Mouse (Mus musculus) limb, embryonic 15.5 days (tissue): ENCODE measurements at regions not wholly inside any gene's neighbourhood (a gene's known extent, or its start where the extent isn't known, plus 50 kb on each side); places are given as distances from the start of the nearest gene placed in this dataset.

Source experiments
- ATAC-seq: fragments of 200-750 bp; cut with Nextera tagmentation; 2 replicates; pipeline ENCODE4 v1.8.0; 2017; ENCODE audit warnings: low read depth, moderate TSS enrichment; ENCODE audit not compliant: insufficient number of reproducible peaks, low FRiP score, low TSS enrichment
- H3K27ac ChIP-seq: fragments of 300-500 bp; sonication (generic); 2 replicates; pipeline ENCODE4 v1.5.1; 2015; ENCODE audit warnings: moderate library complexity, mild to moderate bottlenecking, inconsistent platforms
- H3K27me3 ChIP-seq: fragments of 300-500 bp; sonication (generic); 2 replicates; pipeline ENCODE4 v1.6.1; 2015; ENCODE audit warnings: inconsistent platforms
- H3K36me3 ChIP-seq: fragments of 300-500 bp; sonication (generic); 2 replicates; pipeline ENCODE4 v1.6.1; 2015; ENCODE audit warnings: inconsistent platforms
- H3K4me1 ChIP-seq: fragments of 300-500 bp; sonication (generic); 2 replicates; pipeline ENCODE4 v1.6.1; 2015; ENCODE audit warnings: inconsistent platforms
- H3K4me2 ChIP-seq: fragments of 300-500 bp; sonication (generic); 2 replicates; pipeline ENCODE4 v1.6.1; 2015; ENCODE audit warnings: mild to moderate bottlenecking, inconsistent platforms
- H3K4me3 ChIP-seq: fragments of 300-500 bp; sonication (generic); 2 replicates; pipeline ENCODE4 v1.5.1; 2015; ENCODE audit warnings: mild to moderate bottlenecking, inconsistent platforms
- H3K9ac ChIP-seq: fragments of 300-500 bp; sonication (generic); 2 replicates; pipeline ENCODE4 v1.6.1; 2015; ENCODE audit warnings: inconsistent platforms
- H3K9me3 ChIP-seq: fragments of 300-500 bp; sonication (generic); 2 replicates; pipeline ENCODE4 v1.6.1; 2016; ENCODE audit warnings: inconsistent platforms
- WGBS: fragments of 180-500 bp; shearing (Covaris S2); methylation state at CpG from one replicate; pipeline ENCODE4 v1.1.7; 2015; 5-methylcytosine and 5-hydroxymethylcytosine counted together

DNA sequence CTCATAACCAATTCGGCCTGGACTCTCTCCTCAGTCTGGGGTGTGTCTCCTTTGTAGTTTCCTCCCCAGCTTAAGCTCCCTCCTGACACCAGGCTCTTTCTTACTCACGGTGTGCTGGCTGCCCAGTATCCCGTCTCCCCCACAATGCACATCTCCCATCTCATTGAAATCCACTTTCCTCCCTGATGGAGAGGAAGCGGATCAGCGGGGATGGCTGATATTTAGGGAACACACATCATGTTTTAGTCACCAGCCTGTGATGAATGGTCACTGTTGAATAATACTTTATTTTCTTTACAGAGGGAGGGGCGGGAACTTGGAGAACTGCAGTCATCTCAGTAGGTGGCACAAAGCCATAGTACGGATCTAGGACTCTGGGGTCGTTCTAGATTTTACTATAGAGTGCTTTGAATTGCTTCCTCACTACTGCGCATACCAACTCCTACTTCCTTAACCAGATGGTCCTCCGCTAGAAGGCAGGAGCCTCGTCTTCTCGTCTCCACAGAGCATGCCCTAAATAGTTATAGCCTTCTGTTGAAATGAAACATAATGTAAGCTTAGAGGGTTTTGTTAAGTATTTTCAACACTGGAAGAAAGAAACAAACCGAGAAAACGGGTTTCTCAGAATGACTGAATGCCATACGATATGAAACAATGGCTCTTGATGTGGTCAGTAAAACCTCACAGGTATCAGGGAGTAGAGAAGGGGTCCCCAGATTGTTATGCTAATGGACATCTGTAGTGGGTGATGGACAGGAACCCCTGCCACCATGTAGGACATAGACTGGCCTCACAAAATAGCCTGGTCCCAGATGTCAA lies 139.2 kb upstream of the Rap1b start:
- ATAC-seq: no peak
- H3K4me1 ChIP-seq: peaks cover 9% of the 10 kb centered on the region
- H3K36me3 ChIP-seq: no peaks in the 10 kb centered on the region
- 77% methylated on average over 15 of the region's 15 CpGs for WGBS
- no peak overlapping the region for H3K9ac ChIP-seq
- H3K9me3 ChIP-seq: no peaks in the 10 kb centered on the region
- H3K4me2 ChIP-seq: no peak overlapping the region
- H3K27ac ChIP-seq: no peak overlapping the region
- H3K4me3 ChIP-seq: no peak overlapping the region
- H3K27me3 ChIP-seq: no peaks in the 10 kb centered on the region

DNA sequence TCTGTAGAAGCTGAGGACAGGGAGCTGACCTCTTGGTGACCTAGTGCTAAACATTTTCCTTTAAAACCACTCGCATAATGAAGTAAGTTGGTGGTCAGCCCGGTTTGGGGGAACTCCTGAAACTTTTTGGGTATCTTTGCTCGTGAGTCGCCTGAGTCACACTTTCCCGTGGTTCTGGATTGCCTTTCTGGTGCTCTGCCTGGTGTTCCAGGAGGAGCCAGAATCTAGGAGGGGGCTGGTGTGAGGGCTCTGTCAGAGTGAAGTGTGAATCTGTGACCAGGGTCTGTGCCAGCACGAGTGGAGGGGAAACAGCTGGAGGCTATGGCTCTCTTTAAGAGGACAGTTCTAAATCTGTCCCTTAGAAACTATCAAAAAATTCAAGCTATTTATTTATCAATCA lies 141.8 kb upstream of the Rap1b start:
- no peak overlapping the region for H3K4me2 ChIP-seq
- no peaks in the 10 kb centered on the region for H3K9me3 ChIP-seq
- ATAC-seq: no peak
- no peak overlapping the region for H3K4me3 ChIP-seq
- peaks cover 6% of the 10 kb centered on the region for H3K4me1 ChIP-seq
- no peak overlapping the region for H3K9ac ChIP-seq
- H3K36me3 ChIP-seq: no peaks in the 10 kb centered on the region
- no peaks in the 10 kb centered on the region for H3K27me3 ChIP-seq
- 57% methylated on average over 6 of the region's 6 CpGs for WGBS
- H3K27ac ChIP-seq: no peak overlapping the region

DNA sequence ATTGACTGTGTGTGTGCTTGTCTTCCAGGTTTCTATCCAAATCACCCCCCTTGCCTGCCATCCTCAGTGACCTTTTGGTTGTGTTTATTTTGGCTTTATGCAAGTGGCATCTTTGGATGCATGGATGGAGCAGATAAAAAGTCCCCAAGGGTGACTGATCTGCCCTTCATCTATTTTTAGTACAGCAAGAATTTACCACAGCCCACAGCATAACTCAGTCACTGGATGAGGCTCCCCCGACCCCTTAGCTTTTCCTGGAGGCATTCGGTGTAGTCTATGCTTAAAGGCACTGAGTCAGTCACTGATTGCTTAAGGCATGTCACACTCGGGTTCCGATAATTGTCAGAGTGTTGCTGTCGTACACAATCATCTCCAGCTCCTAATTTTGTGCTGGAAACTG lies 142.2 kb upstream of the Rap1b start:
- 66% methylated on average over 5 of the region's 5 CpGs for WGBS
- H3K4me2 ChIP-seq: no peak overlapping the region
- peaks cover 2% of the 10 kb centered on the region for H3K4me1 ChIP-seq
- H3K9me3 ChIP-seq: no peaks in the 10 kb centered on the region
- H3K4me3 ChIP-seq: no peak overlapping the region
- ATAC-seq: no peak
- no peaks in the 10 kb centered on the region for H3K27me3 ChIP-seq
- no peaks in the 10 kb centered on the region for H3K36me3 ChIP-seq
- no peak overlapping the region for H3K9ac ChIP-seq
- no peak overlapping the region for H3K27ac ChIP-seq

DNA sequence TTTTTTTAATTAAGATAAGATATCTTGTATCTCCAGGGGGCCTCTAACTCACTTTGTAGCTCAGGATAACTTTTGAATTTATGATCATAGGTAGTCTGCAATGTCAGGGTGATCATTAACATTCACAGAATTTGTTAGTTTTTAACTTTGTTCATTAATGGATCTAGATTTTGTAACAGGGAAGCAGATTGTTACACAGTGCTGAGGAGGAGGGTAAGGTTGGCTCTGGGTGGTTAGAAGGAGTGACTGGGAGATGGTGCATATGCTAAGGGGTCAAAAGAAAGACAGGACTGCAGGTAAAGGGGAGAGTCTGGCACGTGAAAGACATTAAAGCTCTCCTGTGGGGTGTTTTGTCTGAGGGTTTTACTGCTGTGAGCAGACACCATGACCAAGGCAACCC lies 145.3 kb upstream of the Rap1b start:
- ATAC-seq: no peak
- H3K27ac ChIP-seq: no peak overlapping the region
- H3K36me3 ChIP-seq: no peaks in the 10 kb centered on the region
- no peaks in the 10 kb centered on the region for H3K27me3 ChIP-seq
- H3K4me3 ChIP-seq: no peak overlapping the region
- WGBS: 68% methylated on average over 1 of the region's 1 CpGs
- no peak overlapping the region for H3K9ac ChIP-seq
- H3K4me2 ChIP-seq: no peak overlapping the region
- H3K4me1 ChIP-seq: no peaks in the 10 kb centered on the region; the same call in 1 of the 2 replicates
- H3K9me3 ChIP-seq: no peaks in the 10 kb centered on the region

- Histone ChIP-seq H3K9me3 (no peaks in the 10 kb centered on the region), H3K4me1 (no peaks in the 10 kb centered on the region; the same call in 1 of the 2 replicates), H3K36me3 (no peaks in the 10 kb centered on the region), H3K27ac (no peak overlapping the region), H3K4me2 (no peak overlapping the region), H3K27me3 (no peaks in the 10 kb centered on the region), H3K9ac (no peak overlapping the region), H3K4me3 (no peak overlapping the region)
- 66% methylated on average over 9 of the region's 9 CpGs for WGBS
- no peak for ATAC-seq
Observed at GRCm38 (mm10) chr10:117992317-117992716, 146.5 kb upstream of the Rap1b start.

DNA sequence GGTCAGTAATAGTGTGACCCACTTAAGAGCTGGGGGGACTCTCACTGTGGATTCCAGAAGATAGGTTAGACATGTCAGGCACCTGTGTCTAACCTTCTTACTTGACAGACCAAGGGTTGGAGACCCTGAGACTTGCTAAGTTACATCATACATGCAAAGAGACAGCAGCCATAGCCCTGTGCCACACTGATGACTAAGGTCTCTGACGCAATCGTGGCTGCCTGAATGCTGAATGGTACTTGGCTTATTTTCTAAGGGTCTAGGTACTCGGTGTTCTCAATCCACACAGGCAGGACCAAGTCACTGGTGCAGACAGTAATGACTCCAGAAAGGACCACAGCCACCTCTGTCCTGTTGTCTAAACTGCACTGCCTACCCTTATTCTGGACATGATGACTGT lies 147.8 kb upstream of the Mdm1 start:
- no peak overlapping the region for H3K27ac ChIP-seq
- no peaks in the 10 kb centered on the region for H3K27me3 ChIP-seq
- no peak overlapping the region for H3K4me2 ChIP-seq
- 84% methylated on average over 3 of the region's 3 CpGs for WGBS
- H3K4me1 ChIP-seq: no peaks in the 10 kb centered on the region; the same call in 1 of the 2 replicates
- H3K4me3 ChIP-seq: no peak overlapping the region
- ATAC-seq: no peak
- no peaks in the 10 kb centered on the region for H3K36me3 ChIP-seq
- H3K9me3 ChIP-seq: no peaks in the 10 kb centered on the region
- no peak overlapping the region for H3K9ac ChIP-seq

DNA sequence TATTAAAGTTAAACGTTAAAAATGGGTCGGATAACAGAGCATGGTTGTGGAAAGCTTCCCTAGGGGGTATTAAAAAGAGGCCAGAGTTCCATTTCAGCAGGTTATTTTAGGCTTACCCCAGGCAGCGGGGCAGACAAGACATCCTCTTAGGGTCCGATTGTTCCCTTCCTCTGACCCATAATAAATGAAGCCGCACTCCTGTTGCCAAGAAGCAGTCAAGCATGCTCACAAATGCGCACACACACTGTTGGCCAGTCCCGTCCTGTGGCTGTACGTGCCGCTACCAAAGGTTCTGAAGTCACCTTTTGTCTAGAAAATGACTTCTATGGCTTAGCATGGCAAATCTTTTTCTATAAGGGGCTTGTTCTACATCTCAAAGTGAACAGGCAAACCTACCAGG lies 146.8 kb upstream of the Mdm1 start:
- H3K36me3 ChIP-seq: no peaks in the 10 kb centered on the region
- no peak overlapping the region for H3K27ac ChIP-seq
- no peaks in the 10 kb centered on the region for H3K27me3 ChIP-seq
- H3K4me1 ChIP-seq: no peaks in the 10 kb centered on the region; the same call in 1 of the 2 replicates
- 67% methylated on average over 9 of the region's 9 CpGs for WGBS
- H3K4me3 ChIP-seq: no peak overlapping the region
- H3K9me3 ChIP-seq: no peaks in the 10 kb centered on the region
- H3K9ac ChIP-seq: no peak overlapping the region
- no peak overlapping the region for H3K4me2 ChIP-seq
- no peak for ATAC-seq

GRCm38 (mm10) chr10:117997796-117998195 lies 143.8 kb upstream of the Mdm1 start:
- no peak overlapping the region for H3K4me2 ChIP-seq
- H3K9me3 ChIP-seq: no peaks in the 10 kb centered on the region
- H3K4me1 ChIP-seq: no peaks in the 10 kb centered on the region; the same call in 1 of the 2 replicates
- no peaks in the 10 kb centered on the region for H3K27me3 ChIP-seq
- H3K9ac ChIP-seq: no peak overlapping the region
- 81% methylated on average over 5 of the region's 5 CpGs for WGBS
- H3K36me3 ChIP-seq: no peaks in the 10 kb centered on the region
- H3K4me3 ChIP-seq: no peak overlapping the region
- ATAC-seq: no peak
- no peak overlapping the region for H3K27ac ChIP-seq

DNA sequence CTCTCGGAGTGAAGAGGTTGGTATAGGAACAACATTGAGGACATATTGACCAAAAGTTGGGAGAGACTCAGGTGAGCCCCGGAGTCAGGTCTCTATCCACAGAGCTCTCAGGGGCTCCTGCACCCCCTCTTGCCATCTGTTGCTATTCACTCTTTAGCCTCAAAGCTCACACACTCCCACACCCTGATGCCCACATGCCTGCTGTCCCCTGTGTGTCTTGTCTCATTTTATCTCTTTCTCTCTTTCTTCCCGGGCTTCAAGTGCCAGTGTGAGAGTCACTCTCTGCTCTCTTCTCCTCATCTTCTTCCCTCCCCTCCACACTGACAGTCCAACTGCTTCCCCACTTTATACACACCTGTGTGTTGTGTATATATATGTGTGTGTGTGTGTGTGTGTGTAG lies 141.0 kb upstream of the Mdm1 start:
- Histone ChIP-seq H3K4me3 (no peak overlapping the region), H3K27me3 (no peaks in the 10 kb centered on the region), H3K9ac (no peak overlapping the region), H3K36me3 (no peaks in the 10 kb centered on the region), H3K27ac (no peak overlapping the region), H3K9me3 (no peaks in the 10 kb centered on the region), H3K4me1 (peaks cover 17% of the 10 kb centered on the region), H3K4me2 (no peak overlapping the region)
- no peak for ATAC-seq
- 83% methylated on average over 3 of the region's 3 CpGs for WGBS

GRCm38 (mm10) chr10:118001501-118001900 lies 140.1 kb upstream of the Mdm1 start:
- Histone ChIP-seq H3K27ac (no peak overlapping the region), H3K36me3 (no peaks in the 10 kb centered on the region), H3K4me2 (no peak overlapping the region), H3K9ac (no peak overlapping the region), H3K4me3 (no peak overlapping the region), H3K27me3 (no peaks in the 10 kb centered on the region), H3K9me3 (no peaks in the 10 kb centered on the region), H3K4me1 (peaks cover 17% of the 10 kb centered on the region)
- ATAC-seq: no peak
- WGBS: 50% methylated on average over 4 of the region's 4 CpGs

GRCm38 (mm10) chr10:118001971-118002370 lies 139.6 kb upstream of the Mdm1 start:
- WGBS: 76% methylated on average over 7 of the region's 7 CpGs
- Histone ChIP-seq H3K4me2 (no peak overlapping the region), H3K27ac (no peak overlapping the region), H3K4me1 (peaks cover 19% of the 10 kb centered on the region), H3K36me3 (no peaks in the 10 kb centered on the region), H3K4me3 (no peak overlapping the region), H3K9ac (no peak overlapping the region), H3K27me3 (no peaks in the 10 kb centered on the region), H3K9me3 (no peaks in the 10 kb centered on the region)
- ATAC-seq: no peak

DNA sequence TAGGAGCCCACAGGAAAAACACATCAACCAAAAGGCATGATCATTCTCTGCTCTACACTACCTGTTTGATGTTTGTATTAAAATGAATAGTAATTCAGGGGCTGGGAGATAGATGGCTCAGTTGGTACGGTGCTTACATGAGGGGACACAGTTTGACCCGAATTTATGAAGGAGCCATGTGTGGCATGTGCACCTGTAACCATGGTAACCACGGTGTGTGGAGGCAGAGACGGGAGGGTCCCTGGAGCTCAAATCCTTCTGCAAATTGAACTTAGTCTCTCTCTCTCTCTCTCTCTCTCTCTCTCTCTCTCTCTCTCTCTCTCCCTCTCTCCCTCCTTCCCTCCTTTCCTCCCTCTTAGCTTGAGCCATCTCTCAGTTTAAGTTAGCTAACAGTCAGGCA lies 139.1 kb upstream of the Mdm1 start:
- H3K9me3 ChIP-seq: no peaks in the 10 kb centered on the region
- 82% methylated on average over 4 of the region's 4 CpGs for WGBS
- H3K27ac ChIP-seq: no peak overlapping the region
- no peaks in the 10 kb centered on the region for H3K36me3 ChIP-seq
- peaks cover 21% of the 10 kb centered on the region for H3K4me1 ChIP-seq
- no peaks in the 10 kb centered on the region for H3K27me3 ChIP-seq
- ATAC-seq: no peak
- no peak overlapping the region for H3K4me3 ChIP-seq
- H3K9ac ChIP-seq: no peak overlapping the region
- H3K4me2 ChIP-seq: no peak overlapping the region

GRCm38 (mm10) chr10:118003179-118003578 lies 138.4 kb upstream of the Mdm1 start:
- no peak overlapping the region for H3K4me2 ChIP-seq
- H3K36me3 ChIP-seq: no peaks in the 10 kb centered on the region
- no peak overlapping the region for H3K4me3 ChIP-seq
- no peaks in the 10 kb centered on the region for H3K9me3 ChIP-seq
- H3K4me1 ChIP-seq: peaks cover 25% of the 10 kb centered on the region
- no peak overlapping the region for H3K9ac ChIP-seq
- H3K27me3 ChIP-seq: no peaks in the 10 kb centered on the region
- WGBS: 40% methylated on average over 10 of the region's 10 CpGs
- ATAC-seq: no peak
- H3K27ac ChIP-seq: no peak overlapping the region
